Mouse (Mus musculus) adrenal gland (tissue): ENCODE results near the gene Cdk15.

Experiments
- intact Hi-C: fragments of 180-260 bp; cut with DNase I; formaldehyde crosslinking; loops from one replicate; pipeline ENCODE4 v1.15.1; 2025

Cdk15 gene

DNA sequence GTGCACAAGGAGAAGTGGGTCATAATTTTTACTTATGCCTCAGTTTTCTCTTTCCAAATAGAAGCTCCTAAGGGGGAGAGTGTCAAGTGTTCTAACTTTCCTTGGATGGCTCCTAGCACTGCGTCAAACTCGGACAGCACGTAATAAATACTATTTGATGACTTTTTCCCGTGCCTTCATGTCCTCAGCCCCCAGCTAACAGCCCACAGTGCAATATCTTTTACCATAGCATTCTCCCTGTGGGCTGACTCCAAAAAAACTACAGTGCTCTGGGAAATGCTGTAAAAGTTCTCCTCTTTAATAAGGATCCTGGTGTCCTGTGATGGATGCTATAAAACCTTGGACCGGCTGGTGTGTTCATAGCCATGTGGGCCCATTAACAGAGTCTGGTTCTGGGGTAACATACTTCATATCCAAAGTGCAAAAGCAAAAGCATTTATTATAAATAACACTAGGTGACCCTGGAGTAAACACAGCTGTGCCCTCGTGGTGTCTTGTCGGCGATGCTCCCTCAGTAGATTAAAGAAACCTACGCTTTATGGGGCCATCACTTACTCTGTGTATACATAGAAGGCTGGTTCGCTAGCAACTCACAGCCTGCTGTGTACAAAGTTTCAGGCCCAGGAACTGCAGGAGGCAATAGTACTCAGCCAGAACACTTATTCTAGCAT, 112.1 kb downstream of the Cdk15 start:
- intact Hi-C loops = no loop called here

DNA sequence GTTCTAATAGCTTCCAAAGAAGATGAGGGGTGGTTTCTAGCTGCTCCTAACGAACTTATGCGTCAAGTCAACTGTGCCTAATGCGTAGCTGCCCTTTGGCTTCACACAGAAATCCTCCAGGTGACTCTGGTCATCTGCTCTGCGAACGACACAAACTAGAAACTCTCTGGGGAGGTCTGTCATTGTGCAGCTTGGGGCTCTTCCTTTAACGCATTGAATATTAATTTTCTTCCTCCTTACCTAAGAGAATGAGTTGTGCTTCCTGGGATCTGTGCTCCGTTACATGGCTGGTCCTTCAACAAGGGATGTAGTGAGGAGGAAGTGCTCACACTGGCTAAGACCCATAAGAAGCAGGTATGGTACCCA, 112.6 kb downstream of the Cdk15 start:
- intact Hi-C loops = no loop called here

DNA sequence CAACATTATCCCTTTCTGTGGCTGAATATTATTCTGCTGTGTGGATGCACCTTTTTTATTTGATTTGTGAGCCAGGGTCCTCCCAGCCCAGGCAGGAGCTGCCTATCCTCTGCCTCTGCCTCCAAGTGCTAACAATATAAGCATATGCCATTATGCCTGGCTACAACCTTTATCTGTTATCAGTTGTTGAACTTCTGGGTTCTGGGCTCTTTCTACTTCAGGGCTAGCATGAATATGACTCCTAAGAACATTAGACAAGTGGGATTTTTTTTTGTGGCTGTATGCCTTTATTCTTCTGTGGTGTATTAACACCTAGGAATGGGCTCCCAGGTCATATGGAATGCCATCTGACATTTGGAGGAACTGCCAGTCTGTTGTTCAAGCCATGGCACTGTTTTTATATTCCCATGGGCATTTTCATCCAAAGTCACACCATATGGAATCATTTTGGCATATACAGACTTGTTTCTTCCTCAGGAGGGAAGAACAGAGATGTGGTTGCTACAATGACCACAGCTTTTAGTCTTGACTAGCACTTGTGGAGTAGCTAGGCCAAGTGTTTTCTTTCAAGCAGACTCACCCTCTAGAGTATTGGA, 113.7 kb downstream of the Cdk15 start:
- intact Hi-C loops = no loop called here

DNA sequence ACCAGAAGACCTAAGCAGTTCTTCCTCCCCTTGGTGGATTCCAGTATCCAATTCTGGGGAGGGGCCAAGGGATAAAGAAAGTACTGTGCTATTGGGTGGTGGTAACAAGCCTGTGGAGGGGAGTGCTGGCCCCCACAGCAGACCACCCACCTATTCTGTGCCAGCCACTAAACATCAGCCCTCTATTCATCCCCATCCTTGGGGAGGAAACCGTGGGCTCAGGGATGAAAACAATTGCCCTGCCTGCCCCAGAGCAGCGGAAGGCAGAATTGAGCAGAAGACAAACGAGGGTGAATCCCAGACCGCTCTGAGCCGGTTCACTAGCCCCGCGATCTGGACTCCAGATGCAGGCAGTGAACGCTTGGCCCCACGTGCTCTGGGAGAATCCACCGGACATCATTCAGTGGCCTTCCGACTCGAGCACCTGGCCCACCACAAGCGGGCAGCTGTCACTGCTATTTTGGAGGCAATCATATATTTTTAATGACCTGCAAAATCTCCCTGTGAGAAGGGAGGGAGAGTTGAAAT, 119.4 kb downstream of the Cdk15 start:
- intact Hi-C loops = no loop called here

DNA sequence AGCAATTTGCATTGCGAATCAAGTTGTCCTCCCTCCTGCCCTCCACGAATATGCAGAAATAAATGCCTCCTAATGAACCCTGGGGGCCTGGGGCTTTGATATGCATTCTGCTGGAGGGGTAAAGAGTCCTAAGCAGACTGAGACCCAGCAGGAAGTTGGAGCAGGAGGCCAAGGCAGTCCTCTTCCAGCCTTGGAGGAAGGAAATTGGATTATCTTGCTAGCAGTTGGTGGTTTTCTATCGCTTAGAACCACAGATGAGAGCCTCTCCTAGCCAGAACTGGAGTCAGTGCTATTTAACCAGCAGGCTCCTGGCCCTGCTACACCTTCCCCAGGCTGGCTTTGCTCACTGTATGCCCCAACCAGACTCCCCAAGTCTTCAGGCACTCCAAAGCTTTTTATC, 119.9 kb downstream of the Cdk15 start:
- intact Hi-C loops = no loop called here

DNA sequence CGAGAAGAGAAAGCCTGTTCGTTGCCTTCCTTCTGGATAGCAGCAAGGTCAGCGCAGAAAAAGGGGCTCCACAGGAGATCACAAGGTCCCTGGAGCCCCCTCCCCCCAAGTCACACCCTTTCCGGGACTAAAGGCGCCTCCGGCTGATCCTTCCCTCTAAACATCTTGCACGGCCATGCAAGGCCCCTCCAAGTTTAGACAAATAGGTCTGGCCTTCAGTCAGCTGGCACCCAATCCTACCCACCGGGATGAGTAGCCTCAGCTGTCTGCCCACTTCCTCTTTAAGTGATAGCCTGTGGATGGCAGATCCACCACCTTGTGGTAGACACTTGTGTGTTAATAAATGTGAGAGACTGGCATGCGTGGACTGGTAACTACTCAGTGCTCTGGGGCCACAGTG, 120.6 kb downstream of the Cdk15 start:
- intact Hi-C loops = no loop called here

DNA sequence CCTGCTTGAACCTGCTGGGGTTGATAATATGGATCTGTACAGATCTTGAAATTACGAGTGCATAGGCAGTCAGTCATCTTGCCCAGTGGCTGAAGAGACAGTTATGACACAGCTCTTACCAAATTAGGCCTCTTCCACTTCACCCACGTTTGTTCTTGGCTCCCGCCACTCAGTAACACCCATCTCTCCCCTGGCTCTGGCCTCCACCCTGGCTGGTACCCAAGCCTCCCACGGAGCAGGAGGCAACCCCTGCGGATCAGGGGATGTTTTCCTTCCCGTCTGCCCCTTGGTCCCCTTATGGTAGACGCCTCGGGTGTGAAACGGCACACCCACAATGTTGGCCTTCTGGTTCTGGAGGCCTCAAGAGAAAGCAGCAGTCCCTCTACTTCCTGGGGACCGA, 124.2 kb downstream of the Cdk15 start:
- intact Hi-C loops = no loop called here

DNA sequence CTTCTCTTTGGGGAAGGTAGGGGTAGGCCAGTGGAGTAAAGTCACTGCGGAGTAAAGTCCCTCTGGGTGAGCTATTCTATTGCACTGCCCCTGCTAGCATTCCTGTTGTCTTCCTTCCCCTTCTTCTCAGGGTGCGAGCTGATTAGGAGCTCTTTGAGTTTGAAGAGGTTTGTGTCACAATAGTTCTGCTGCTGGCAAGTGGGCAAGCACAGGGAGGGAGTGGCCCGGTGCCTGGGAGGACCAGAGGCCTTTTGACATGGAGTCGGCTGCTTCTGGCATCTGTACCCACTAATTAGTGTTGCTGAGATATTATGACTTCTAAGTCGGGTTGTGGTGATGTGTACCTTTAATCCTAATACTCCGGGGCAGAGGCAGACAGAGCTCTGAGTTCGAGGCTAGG, 124.8 kb downstream of the Cdk15 start:
- intact Hi-C loops = no loop called here

DNA sequence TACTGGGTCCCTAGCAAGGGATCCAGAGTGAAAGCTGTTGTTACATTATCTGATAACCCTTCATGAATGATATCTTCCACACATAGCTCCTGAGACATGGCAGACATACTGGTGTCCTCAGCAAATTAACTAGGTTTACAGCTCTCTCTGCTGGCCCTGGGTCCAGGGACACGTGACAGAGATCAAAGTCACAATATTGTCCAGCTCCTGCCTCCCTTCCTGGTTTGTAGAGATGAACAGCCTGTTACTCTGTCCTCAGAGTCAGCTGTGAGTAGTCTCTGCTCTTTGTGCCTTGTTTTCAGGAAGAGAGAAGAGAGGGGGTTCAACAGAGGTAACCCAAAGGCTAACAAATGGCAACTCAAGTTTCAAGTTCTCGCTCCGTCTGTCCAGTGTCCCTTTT, 125.8 kb downstream of the Cdk15 start:
- intact Hi-C loops = no loop called here

DNA sequence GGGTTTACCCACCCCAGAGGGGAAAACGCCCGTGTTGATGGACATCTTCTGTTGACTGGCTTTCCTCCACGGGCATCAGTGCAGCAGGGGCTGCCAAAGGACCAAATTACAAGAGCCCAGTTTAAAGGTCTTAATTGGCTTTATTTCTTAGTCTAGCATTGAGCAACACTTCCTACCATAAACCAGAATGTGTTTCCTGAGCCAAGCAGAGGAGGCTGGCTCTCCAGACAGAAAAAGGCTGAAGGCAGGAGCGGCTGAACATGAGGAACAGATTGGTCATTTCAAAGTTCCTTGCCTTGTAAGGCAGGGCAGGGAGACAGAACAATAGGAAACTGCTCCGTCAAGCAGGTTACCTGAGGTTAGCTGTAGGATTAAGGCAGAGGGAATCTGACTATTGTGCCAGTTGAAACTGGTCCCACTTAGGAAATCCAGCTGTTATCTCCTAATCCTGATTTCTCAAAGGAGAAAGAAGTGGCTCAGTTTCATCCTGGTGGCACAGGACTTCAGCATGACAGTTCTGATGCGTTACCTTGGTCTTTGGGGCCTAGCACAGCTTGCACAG, 126.4 kb downstream of the Cdk15 start:
- intact Hi-C loops = no loop called here

DNA sequence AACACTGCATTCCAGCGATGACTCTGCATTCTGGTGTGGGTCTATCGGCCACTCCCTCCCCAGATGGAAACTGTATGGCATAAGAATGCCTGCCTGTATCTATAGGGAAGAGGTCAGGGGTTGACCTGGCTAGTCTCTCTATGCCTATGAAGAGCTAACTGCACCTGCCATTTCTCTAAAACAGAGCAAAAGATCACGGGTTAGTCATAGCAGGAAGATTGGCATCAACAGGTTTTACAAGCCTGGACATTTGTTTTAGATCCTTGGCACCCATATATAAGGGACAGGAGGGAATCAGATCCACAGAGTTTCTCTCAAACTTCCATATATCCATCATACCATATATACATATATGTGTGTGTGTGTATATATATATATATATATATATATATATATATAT, 127.7 kb downstream of the Cdk15 start:
- intact Hi-C loops = no loop called here

DNA sequence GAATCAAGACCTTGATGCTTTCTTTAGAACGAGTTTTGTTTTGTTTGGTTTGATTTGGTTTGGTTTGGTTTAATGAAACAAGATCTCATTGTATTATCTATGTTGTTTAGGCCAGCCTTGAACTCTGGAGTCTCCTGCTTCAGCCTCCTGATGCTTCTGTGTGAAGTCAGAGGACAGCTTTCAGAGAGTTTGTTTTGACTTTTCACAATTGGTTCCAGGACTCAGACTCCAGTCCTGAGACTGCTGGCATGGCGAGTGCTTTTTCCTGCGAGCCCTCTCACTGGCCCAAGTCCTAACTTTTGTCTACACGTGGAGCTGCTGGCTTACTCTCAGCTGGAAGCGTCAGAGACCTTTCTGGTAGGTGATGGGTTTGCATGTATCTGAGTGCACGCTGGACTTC, 128.9 kb downstream of the Cdk15 start:
- intact Hi-C loops = no loop called here

DNA sequence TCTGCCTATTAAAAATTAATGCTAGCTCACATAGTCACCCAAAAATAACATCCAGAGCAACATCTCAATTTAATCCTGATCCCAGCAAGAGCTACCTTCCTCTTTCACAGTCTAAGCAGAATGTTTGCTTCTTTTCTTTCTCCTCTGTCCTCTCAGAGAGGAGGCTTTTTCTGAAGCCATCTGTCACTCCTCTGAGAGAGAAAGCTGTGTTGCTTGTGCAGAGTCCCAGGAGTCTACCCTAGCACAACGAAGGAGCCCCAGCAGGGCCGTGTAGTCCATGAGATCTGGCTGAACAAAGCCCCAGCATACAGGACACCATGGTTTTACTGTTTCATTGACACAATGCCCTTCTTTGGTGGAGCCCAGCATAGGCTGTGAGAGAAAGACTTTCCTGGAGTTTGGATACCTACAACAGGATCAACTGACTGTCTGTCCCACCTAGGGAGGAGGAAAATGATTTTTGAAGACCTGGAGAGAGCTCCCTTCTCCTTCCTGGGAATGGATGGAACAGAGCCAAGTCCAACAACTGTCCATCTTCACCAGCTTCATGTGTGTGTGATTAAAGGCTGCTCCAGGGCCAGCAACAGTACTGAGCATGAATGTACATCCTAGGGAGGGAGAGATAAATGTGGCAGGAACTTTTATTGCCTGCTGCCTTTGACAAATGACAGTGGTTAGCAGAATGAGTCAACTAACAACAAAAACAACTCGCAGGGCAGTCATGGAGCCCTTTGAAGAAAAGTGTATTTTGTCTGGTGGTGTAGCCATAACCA, 131.0 kb downstream of the Cdk15 start:
- intact Hi-C loops = no loop called here

DNA sequence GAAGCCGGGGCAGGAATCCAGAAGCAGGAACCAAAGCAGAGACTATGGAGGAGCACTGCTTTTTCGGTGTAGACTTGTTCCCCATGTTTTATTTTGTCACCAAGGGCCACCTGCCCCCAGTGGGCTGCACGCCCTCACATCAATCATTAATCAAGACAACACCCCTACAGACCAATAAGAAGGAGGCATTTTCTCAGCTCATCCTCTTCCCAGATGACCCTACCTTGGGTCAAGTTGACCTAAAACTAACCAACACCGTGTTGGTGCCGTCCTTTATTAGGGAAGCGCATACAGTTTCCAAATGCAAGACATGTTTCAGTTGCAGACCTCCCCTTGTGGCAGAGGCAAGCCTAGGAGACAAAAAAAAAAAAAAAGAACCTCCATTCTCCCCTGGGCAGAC, 132.5 kb downstream of the Cdk15 start:
- intact Hi-C loops = no loop called here

DNA sequence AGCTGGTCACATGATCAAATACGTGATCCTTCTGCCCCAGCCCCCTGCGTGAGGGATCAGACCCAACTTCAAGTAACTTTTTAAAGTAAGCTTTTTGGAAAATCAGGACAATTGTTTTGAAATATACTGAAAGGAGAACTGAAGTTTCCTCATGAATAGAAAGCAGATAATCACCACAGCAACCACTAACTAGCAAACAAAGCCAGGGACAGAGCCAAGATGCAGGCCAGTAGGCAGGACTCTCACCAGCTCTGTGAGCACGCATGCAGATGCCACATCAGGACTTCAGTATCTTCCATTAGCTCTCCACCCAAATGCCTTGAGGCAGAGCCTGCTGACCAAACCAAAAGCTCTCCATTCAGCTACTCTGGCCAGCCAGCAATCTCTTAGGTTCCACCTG, 135.0 kb downstream of the Cdk15 start:
- intact Hi-C loops = no loop called here

DNA sequence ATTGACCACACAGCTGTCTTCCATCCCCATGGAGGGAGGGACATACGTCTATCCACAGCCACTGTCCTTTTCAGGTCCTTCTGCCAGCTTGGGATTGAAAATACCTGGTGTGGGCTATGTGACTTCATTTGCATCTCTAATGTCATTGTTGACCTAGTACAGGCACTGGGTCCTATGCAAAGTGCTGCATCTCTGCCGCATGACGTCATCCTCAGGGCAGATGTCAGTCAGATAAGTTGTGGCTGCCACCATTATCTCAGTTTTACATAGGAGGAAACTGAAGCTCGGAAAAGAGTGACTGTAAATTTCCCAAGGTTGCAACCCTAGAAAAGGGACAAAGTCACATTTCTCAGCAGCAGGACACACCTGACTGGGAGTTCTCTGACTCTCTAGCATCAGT, 137.4 kb downstream of the Cdk15 start:
- intact Hi-C loops = no loop called here

DNA sequence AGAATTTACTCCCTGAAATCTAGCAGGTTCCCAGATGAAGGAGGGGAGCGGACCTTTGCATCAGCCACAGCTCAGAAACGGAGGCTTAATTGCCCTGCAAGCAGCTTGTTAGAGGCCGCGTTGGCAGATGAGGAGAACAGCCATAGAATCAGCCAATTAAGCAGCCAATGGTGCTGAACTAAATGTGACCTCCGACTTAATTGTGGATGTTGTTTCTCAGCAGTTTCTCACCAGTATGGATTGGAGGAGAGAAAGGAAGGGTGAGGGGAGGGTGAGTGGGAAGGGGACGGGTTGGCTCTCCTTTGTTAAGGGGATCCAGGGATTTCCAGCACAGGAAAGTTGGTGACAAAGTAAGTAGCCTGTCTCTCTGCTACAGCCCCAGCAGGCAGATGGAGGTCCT, 137.9 kb downstream of the Cdk15 start:
- intact Hi-C loops = no loop called here

DNA sequence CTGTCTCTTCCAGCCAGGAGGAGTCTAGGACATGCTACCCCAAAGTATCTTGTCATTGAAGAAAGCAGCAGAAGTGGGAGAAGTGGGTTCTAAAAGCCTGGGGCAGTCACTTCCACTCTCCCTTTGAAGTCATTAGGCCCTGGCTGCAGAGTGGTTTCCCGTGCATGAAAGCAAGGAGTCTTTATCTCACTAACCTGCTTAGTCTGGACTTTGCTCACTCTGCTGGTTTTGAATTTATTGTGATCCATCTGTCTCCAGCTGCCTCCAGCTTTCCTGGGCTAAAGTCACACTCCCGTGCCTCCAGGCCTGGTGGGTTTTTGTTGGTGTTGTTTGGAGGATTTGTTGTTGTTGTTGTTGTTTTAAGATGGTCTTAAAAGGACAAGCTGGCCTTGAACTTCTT, 139.3 kb downstream of the Cdk15 start:
- intact Hi-C loops = no loop called here

DNA sequence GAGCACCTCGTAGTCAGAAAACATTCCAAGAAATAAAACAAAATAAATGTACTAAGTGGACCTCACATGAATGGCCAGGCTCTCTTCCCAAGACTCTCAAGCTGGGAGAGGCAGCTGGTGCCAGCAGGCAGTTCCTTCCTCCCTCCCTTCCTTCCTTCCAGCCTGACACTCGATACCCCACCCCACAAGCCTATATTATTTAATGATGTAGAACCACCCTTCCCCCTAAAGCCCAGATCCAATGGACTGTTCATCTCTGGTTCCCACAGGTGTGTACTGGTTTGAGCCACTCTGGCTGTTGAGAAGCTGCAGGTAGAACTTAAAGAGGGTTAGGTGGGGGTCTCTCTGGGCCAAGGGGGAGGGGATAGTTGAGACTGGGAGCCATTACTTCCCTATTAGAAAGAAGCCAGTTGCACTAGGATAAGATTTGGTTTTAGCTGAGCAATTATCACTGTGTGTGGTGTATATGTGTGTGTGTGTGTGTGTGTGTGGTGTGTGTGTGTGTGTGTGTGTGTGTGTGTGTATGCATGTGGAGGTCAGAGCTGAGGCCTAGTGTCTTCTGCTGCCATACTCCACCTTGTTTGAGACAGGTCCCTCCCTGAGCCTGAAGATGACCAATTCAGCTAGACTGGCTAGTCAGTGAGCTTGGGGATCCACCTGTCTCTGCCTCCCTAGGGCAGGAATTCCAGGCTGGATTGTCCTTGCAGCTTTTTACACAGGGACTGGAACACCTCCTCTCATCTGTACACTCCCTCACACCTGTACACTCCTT, 143.0 kb downstream of the Cdk15 start:
- intact Hi-C loops = no loop called here

DNA sequence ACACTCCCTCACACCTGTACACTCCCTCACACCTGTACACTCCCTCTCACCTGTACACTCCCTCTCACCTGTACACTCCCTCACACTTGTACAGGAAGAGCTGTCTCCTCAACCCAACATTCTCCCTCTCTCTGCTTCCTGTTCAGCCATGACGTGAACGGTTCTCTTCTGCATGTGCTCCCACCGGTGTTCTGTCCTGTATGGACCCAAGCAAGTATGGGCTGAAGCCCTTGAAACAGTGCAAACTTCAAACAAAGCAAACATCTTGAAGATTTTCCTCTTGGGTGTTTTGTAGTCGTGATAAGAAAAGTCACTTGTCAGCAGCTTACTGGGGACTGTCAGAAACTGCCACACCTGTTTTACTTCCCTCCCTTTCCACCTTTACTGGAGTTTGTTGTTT, 144.5 kb downstream of the Cdk15 start:
- intact Hi-C loops = no loop called here
